Mouse (Mus musculus): ENCODE measurements around the gene Pramef8.
A peak's percentile ranks its signal among the peaks of the same experiment; 100 is the strongest.
"Not testable (repeated sequence)": the region's sequence is repeated elsewhere in the genome, so short reads cannot be mapped to it uniquely, and the experiment has no call there.

The Pramef8 gene

DNA sequence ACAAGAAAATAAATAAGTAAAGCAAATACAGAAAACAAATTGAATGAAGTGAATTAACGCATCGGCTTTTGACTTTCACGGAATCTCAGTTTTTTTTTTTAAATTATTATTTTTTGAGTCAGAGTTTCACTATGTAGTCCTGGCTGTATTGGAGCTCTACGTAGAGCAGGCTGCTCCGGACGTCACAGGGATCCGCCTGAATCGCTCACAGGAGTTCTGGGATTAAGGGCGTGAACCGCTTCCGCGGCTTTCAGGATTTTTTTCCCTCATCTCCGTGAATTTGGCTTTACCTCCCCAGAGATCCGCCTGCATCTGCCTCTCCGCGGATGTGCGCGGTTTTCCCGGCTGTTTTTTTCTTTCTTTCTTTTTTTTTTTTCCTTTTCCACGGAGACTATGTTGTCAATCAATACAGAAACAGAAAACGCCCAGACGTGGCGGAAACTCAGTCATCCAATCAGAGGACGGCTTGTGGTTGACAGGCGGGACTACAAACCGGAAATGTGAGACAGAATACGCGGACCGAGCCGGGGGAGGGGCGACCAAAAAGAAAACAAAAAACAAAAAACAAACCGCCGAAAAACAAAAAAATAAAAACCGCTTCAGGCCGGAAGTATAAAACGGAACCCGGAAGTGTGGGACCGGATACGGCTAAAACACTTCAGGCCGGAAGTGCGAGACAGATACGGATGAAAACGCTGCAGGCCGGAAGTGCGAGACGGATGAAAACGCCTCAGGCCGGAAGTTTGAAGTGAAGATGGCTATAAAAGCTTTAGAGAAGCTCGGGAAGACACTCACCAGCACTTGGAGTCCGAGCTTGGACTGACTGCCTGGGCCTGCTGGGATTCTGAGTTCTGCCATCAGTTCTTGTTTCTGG, at the start of gene Pramef8:
Gene Pramef8 (plus strand): TSS at position 208 of the 874 bp plus-strand sequence.
- DNase-seq (ENCODE audit: low spot score), result peak; percentile 97

DNA sequence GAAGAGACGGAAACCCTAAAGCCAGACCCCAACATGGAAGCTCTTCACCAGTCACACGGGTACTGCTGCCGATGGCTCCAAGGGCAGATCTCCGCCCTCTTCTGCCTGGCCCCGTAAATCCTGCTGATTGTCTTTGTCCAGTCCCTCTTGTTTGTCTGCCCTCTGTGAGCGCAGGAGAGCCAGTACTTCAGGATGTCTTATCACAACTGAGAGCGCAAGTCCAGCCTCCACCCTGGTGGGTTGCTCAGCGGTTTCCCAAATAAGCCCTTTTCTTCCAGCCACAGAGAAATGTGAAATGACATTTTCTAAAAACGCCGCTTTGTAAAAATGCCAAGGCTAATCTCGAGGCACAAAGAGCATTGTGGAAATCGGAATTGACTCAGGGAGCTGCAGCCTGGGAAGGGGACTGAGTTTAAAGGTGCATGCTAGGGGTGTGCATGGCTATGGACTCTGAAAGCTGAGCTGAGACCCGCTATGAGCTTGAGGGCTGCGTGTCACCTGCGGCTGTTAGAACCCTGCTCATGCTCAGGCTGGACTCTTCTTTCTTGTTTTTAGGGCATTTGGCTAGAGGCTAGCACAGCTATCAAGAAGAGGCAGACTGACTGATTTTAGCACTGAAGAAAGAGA, 45.7 kb upstream of the Pramef8 start:
- no peak for DNase-seq (ENCODE audit: low spot score)

DNA sequence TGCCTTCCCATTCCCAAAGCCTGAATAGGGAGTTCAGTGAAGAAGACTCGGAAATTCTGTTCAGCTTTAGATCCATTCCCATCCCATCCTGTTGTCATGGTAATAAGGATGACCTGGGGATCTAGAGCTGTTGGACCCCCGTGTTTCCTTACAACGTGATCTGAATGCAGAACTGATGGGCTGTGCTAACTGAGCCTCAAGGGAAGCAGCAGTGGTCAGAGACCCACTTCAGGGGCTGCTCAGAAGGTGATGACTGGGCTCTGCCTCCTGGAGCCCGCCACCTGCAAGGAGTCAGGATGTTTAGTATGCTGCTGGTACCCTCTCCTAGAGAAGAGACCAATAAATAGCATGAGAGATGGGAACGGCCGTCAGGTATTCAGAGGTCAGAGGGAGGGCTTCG, 32.7 kb upstream of the Pramef8 start:
- DNase-seq (ENCODE audit: low spot score), result no peak

DNA sequence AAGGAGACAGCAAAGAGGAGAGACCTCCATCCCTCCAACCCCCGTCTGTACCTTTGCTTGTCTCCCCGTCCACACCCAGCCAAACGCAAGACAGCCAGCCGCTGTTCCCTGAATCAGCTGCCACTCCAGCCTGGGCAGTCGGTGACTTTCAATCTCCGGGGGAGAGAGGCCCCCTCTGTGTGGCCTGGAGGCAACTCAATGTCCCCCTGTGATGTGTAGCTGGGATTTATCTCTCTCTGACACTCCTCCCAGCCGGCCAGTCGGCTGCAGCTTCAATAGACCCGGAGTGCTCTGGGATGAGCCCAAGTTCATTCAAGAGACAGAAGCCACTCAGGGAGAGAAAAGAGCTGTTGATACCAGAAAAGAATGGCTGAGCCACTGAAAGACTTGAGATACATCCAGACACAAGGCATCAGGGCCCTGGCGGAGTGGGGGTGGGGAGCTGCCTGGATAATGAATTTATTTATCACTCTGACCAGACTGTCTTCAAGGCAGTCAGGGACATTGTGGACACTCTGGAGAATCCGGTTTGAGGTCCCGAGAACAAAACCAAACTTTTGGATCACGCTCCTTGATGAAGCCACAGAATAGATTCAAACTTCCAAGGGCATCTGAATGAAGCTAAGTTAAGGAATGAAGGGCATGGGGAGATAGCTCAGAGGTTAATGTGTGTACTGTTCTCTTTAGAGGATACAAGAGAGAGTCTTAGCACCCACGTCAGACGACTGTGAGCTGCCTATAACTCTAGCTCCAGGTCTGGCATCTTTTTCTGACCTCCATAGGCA, 32.1 kb upstream of the Pramef8 start:
- no peak for DNase-seq (ENCODE audit: low spot score)

DNA sequence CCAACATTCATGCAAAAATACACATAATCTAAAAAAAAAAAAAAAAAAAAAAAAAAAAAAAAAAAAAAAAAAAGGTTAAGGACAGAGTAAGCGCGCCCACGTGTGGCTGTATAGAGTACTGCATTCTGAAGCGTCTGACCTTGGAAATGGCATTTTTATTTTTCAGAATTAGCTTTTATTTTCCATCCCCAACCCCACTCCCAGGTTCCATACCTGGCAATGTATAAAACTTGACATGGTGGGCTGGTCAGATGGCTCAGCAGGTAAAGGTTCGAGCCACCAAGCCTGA, 31.6 kb upstream of the Pramef8 start:
- DNase-seq (ENCODE audit: low spot score), result peak; percentile 10

DNA sequence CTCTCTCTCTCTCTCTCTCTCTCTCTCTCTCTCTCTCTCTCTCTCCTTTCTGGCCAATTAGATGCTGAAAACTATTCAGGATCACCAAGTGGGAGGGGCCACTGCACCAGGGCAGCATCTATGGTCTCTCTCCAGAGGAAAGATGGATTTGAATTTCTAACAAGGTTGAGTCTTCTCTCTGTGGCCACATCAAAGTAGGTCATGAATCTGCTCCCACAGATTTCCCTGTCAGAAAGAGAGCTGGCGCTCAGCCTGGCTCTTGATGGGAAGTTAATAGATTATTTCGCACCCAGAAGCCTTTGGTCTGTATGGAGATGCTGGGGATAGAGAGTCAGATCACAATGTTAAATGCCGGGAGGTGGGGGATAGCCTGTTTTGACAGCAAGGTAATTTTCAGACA, 30.1 kb upstream of the Pramef8 start:
- no peak for DNase-seq (ENCODE audit: low spot score)

DNA sequence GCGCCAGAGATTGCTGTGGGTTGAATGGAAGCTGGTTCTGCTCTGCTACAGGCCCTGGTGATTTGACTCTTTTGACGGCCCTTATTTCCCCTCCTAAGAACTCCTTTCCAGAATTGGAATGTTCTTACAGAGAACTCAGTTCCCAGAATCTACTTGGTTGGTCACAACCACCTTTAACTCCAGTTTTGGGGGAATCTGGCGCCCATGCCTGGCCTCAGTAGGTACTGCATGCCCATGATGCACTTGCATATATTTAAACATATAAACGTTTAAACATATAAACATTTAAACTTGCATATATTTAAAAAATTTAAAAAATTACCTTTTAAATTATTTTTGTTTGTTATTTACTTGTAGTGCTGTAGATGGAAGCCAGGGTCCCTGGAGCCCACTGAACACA, 28.6 kb upstream of the Pramef8 start:
- DNase-seq (ENCODE audit: low spot score), result no peak

DNA sequence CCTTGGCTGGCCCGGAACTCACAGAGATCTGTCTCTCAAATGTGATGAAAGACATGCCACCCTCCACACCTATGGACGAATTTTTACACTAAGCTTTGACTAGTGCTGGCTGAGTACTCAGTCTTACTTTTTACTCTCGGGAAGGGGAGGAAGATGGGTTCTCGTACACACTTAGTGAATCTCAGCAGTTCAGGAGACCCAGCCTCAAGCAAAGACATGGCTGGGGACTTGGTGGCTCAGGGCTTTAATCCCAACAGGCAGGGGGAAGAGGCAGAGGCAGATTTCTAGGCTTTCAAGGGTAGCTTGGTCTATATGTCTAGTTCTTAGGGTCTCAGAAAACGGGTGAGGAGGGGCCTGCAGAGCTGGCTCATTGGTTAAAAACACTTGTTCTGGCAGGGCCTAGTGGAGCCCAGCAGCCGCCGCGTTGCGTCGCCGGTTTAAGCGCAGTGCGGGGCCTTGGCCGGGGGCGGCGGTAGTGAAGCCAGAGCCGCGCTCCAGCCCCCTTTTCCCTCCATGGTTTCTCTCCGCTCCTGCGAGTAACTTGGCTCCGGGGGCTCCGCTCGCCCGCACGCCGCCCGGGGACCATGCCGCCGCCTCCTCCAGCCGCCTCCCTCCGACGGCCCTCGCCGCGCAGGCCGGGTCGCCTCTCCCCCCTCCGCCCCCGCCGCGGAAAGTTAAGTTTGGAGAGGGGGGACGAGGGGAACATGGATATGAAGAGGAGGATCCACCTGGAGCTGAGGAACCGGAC, 23.1 kb upstream of the Pramef8 start:
- DNase-seq (ENCODE audit: low spot score), result no peak

DNA sequence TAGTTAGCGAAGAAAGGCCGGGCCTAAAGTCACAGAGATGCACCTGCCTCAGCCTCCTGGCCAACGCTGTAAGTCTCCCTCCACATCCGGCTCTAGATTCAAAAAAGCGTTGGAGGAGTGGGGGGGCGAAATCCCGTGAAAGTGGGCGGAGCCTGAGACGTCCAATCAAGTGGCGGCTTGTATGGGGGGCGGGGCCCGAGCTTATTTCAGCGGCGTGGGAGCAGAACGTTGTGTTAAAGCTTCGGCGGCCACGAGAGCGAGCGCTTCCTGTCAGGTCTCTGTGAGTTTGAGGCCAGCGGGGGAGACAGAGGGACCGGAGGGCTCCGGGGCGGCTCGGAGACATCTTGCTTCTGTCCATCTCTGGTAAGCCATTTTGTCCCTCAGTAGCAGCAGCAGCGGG, 18.0 kb upstream of the Pramef8 start, which contains the start of gene Pramel1:
Gene Pramel1 (plus strand): TSS at position 248 of the 400 bp plus-strand sequence.
- DNase-seq (ENCODE audit: low spot score), result no peak

DNA sequence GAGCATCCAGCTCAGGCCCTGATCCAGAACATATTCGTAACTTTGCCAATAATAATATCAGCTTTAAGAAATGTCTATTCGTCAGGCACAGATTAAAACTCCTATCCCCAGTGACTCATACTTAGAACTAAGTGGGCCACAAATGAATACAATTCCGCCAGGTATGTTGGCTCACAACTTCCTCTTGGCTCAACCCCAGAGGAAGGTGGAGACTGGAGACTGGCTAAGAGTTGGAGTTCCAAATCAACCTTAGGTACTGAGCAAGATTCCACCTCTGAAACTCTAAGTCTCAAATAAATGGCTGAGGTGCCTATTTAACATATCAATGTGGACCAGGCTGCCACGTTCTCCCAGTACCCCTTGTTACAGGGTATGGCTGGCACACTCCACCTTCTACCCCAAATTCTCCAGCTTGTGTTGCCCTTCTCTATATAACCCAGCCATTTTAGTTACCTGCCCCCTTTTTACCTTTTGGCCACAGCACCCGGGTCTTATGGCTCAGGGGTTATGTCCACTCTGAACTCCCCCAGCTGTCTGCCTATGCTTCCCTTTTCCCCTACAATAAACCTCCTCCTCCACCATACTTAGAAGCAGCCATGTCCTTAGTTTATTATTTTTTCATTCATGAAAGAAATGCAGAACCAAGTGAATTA, 534 bp upstream of the Pramef8 start:
- DNase-seq (ENCODE audit: low spot score), result peak; percentile 7

DNA sequence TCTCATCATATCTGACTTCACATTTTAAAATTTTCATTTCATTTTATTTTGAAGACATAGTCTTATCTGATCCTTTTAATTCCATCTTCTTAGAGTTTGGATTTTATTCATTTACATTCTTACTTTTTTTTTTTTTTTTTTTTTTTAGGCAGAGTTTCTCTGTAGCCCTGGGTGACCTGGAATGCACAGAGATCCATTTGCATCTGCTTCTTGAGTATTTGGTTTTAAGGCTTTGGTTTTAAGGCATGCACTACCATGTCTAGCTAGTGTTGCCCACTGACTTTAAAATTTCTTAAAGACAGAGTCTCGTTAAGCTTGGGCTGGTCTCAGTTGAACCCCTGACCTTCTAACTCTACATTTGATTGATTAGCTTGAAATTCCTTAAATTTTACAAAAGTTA, 1.4 kb downstream of the Pramef8 start:
- DNase-seq (ENCODE audit: low spot score), result no peak

DNA sequence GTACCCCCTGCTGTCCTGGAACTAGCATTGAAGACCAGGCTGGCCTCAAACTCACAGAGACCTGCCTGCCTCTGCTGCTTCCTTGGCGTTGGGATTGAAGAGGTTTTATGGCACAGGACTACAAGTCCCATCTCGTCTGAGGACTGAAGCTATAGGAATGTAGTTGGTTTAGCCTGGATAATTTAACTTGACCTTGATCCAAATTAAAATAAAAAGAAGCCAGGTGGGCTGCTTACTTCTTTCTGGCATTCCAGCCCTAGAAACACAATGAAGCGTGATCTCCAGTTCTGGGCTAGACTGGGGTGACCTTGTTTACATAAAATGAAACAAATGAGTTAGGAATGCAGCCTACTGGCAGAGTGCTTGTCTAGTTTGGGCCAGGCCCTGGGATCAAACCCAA, 1.9 kb downstream of the Pramef8 start:
- DNase-seq (ENCODE audit: low spot score), result no peak

DNA sequence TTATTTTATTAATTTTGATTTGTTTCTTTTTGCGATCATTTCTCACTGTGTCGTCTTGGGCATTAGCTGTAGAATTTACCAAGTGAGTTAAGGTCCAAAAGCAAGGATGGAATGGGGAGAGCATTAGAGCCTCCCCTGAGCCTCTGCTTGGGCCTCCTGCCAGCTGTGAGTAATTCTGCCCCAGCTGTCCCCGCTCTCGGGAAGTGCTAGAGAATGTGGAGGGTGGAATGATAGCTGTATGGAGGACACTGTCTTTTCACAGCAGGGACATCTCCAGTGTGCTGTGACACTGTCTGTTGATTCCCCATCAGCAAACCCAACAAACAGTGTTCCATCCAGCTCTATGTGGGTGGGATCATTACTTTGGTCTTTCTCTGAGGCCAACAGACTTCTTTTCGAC, 14.5 kb downstream of the Pramef8 start:
- not testable (repeated sequence) for DNase-seq (ENCODE audit: low spot score)

DNA sequence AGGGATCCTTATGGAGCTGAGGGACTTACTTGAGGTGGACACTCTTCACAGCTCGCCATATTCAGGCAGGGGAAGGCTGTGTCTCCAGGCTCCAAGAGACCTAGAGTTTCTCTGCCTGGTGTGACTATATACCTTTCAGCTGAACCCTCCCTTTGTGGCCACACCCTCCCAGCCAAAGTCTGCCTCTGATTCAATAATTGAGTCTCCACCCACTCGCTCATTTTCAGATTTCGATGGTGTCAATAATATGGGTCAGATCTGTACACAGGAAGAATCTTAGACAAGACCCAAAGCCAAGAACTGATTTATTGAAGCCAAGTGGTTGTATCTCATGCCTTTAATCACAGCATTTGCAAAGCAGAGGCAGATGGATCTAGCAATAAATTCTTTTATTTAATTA, 38.0 kb downstream of the Pramef8 start, which contains the start of gene Oog4:
Gene Oog4 (minus strand): TSS at position 101 of the 400 bp plus-strand sequence.
- no peak for DNase-seq (ENCODE audit: low spot score)

Measured in MN1 (cell line).